Mouse (Mus musculus) hindbrain, embryonic 13.5 days (tissue): ENCODE results near the gene Qprt. TPM values are rescaled to one million over a fixed set of nuclear protein-coding genes. Genes with fewer than 3 reads are reported as not detected.

Source experiments
- ATAC-seq: fragments of 200-750 bp; cut with Nextera tagmentation; 2 replicates; pipeline ENCODE4 v1.8.0; 2017; ENCODE audit warnings: moderate TSS enrichment; ENCODE audit not compliant: low FRiP score
- H3K27ac ChIP-seq: fragments of 300-500 bp; sonication (generic); 2 replicates; pipeline ENCODE4 v1.5.1; 2015; ENCODE audit warnings: inconsistent platforms, mild to moderate bottlenecking, moderate library complexity
- H3K27me3 ChIP-seq: fragments of 300-500 bp; sonication (generic); 2 replicates; pipeline ENCODE4 v1.6.1; 2015; ENCODE audit warnings: mild to moderate bottlenecking, inconsistent platforms
- H3K36me3 ChIP-seq: fragments of 300-500 bp; sonication (generic); 2 replicates; pipeline ENCODE4 v1.6.1; 2015; ENCODE audit warnings: mild to moderate bottlenecking, inconsistent platforms
- H3K4me1 ChIP-seq: fragments of 300-500 bp; sonication (generic); replicated peaks from 2 replicates; pipeline ENCODE4 v1.6.1; 2015; ENCODE audit warnings: inconsistent platforms
- H3K4me2 ChIP-seq: fragments of 300-500 bp; sonication (generic); 2 replicates; pipeline ENCODE4 v1.6.1; 2015; ENCODE audit warnings: inconsistent platforms, mild to moderate bottlenecking, moderate library complexity
- H3K4me3 ChIP-seq: fragments of 300-500 bp; sonication (generic); 2 replicates; pipeline ENCODE4 v1.5.1; 2015; ENCODE audit warnings: mild to moderate bottlenecking, inconsistent platforms
- H3K9ac ChIP-seq: fragments of 300-500 bp; sonication (generic); 2 replicates; pipeline ENCODE4 v1.6.1; 2015; ENCODE audit warnings: mild to moderate bottlenecking, inconsistent platforms
- H3K9me3 ChIP-seq: fragments of 300-500 bp; sonication (generic); 2 replicates; pipeline ENCODE4 v1.6.1; 2016; ENCODE audit warnings: inconsistent platforms
- WGBS: fragments of 180-500 bp; shearing (Covaris S2); methylation state at CpG from one replicate; pipeline ENCODE4 v1.1.7; 2015; 5-methylcytosine and 5-hydroxymethylcytosine counted together
- polyA plus RNA-seq: library from polyadenylated mRNA; unstranded; fragments of >200 nt; fragmentation: Nextera tagmentation; extraction: Ambion mirVana; gene quantifications from 2 replicates; pipeline ENCODE4 v1.2.1, GENCODE M21; 2015

Qprt gene
- polyA plus RNA-seq, 1 experiment from 2014 or later: 0.68 TPM

GRCm38 (mm10) chr7:127070871-127071413, 51.1 kb downstream of the Qprt start:
- Histone ChIP-seq H3K36me3 (no peaks in the 10 kb centered on the region), H3K4me3 (no peak overlapping the region), H3K27ac (no peak overlapping the region), H3K4me2 (no peak overlapping the region), H3K4me1 (no peaks in the 10 kb centered on the region), H3K27me3 (no peaks in the 10 kb centered on the region), H3K9me3 (no peaks in the 10 kb centered on the region), H3K9ac (0 out of 2 replicates have a peak overlapping the region, but pooled peaks have one; percentile 15)
- WGBS: 74% methylated on average over 4 of the region's 4 CpGs
- ATAC-seq: no peak

GRCm38 (mm10) chr7:127066317-127066716, 55.7 kb downstream of the Qprt start:
- Histone ChIP-seq H3K9me3 (no peaks in the 10 kb centered on the region), H3K27ac (no peak overlapping the region), H3K9ac (no peak overlapping the region), H3K4me2 (no peak overlapping the region), H3K4me1 (no peaks in the 10 kb centered on the region), H3K36me3 (no peaks in the 10 kb centered on the region), H3K4me3 (no peak overlapping the region), H3K27me3 (0 out of 2 replicates have a peak, but pooled peaks cover 2% of the 10 kb centered on the region)
- 86% methylated on average over 4 of the region's 4 CpGs for WGBS
- ATAC-seq: no peak

GRCm38 (mm10) chr7:127065538-127065937, 56.5 kb downstream of the Qprt start:
- Histone ChIP-seq H3K36me3 (no peaks in the 10 kb centered on the region), H3K27ac (no peak overlapping the region), H3K9me3 (no peaks in the 10 kb centered on the region), H3K4me2 (no peak overlapping the region), H3K4me1 (no peaks in the 10 kb centered on the region), H3K9ac (no peak overlapping the region), H3K27me3 (0 out of 2 replicates have a peak, but pooled peaks cover 2% of the 10 kb centered on the region), H3K4me3 (no peak overlapping the region)
- ATAC-seq: no peak
- 89% methylated on average over 6 of the region's 6 CpGs for WGBS

Other genes starting within 250 kb of the Qprt start
- 57.2 and 57.4 TPM in 2 replicates for gene Taok2, start 237.5 kb downstream of the Qprt start, polyA plus RNA-seq
- gene Tmem219, start 199.3 kb downstream of the Qprt start, polyA plus RNA-seq: 26.3 and 28.4 TPM in 2 replicates
- gene Kctd13, start 193.3 kb downstream of the Qprt start, polyA plus RNA-seq: 98.7 and 101 TPM in 2 replicates
- 6.1 and 6.4 TPM in 2 replicates for gene Asphd1, start 172.6 kb downstream of the Qprt start, polyA plus RNA-seq
- gene Sez6l2, start 171.7 kb downstream of the Qprt start, polyA plus RNA-seq: 32.7 and 36.7 TPM in 2 replicates
- gene Cdipt, start 146.3 kb downstream of the Qprt start, polyA plus RNA-seq: 109 and 112 TPM in 2 replicates
- gene Cdiptos, start 146.1 kb downstream of the Qprt start, polyA plus RNA-seq: 1.2 and 1.4 TPM in 2 replicates
- gene Mvp, start 107.6 kb downstream of the Qprt start, polyA plus RNA-seq: 4.5 and 5.2 TPM in 2 replicates
- 0.45 and 1.1 TPM in 2 replicates for gene Pagr1b, start 105.7 kb downstream of the Qprt start, polyA plus RNA-seq
- gene Pagr1a, start 104.9 kb downstream of the Qprt start, polyA plus RNA-seq: 41.8 and 53.4 TPM in 2 replicates
- 66.8 and 73.4 TPM in 2 replicates for gene Gm42742, start 101.1 kb downstream of the Qprt start, polyA plus RNA-seq
- 18.3 and 19.2 TPM in 2 replicates for gene Prrt2, start 101.0 kb downstream of the Qprt start, polyA plus RNA-seq
- gene Maz, start 95.2 kb downstream of the Qprt start, polyA plus RNA-seq: 59.8 and 60.8 TPM in 2 replicates
- 30.2 and 32.6 TPM in 2 replicates for gene Kif22, start 79.8 kb downstream of the Qprt start, polyA plus RNA-seq
- gene Zg16, start 34.9 kb downstream of the Qprt start, polyA plus RNA-seq: not detected in 2 replicates
- gene AI467606, start 30.9 kb downstream of the Qprt start, polyA plus RNA-seq: 1.5 and 2.1 TPM in 2 replicates
- gene Spn, start 15.6 kb upstream of the Qprt start, polyA plus RNA-seq: 0.06 and 0.09 TPM in 2 replicates
- 83.1 and 84.6 TPM in 2 replicates for gene Cd2bp2, start 73.8 kb upstream of the Qprt start, polyA plus RNA-seq
- gene Tbc1d10b, start 86.2 kb upstream of the Qprt start, polyA plus RNA-seq: 28.0 and 31.3 TPM in 2 replicates
- gene Mylpf, start 86.7 kb upstream of the Qprt start, polyA plus RNA-seq: 11.0 and 15.5 TPM in 2 replicates
- 58.8 and 61.9 TPM in 2 replicates for gene Zfp553, start 110.8 kb upstream of the Qprt start, polyA plus RNA-seq
- 21.8 and 23.1 TPM in 2 replicates for gene Sept1, start 110.9 kb upstream of the Qprt start, polyA plus RNA-seq
- gene Zfp771, start 122.0 kb upstream of the Qprt start, polyA plus RNA-seq: 54.4 and 57.4 TPM in 2 replicates
- gene Dctpp1, start 138.5 kb upstream of the Qprt start, polyA plus RNA-seq: 121 and 124 TPM in 2 replicates
- gene Sephs2, start 151.8 kb upstream of the Qprt start, polyA plus RNA-seq: 59.7 and 60.7 TPM in 2 replicates
- 0.32 and 0.38 TPM in 2 replicates for gene Itgal, start 174.0 kb upstream of the Qprt start, polyA plus RNA-seq
- gene Zfp768, start 223.4 kb upstream of the Qprt start, polyA plus RNA-seq: 17.1 and 17.3 TPM in 2 replicates